Mouse (Mus musculus): ENCODE results near the gene Ikbke. TPM values are rescaled to one million over a fixed set of nuclear protein-coding genes. Genes with fewer than 3 reads are reported as not detected.
A peak's percentile ranks its signal among the peaks of the same experiment; 100 is the strongest.
"Not testable (repeated sequence)": the region's sequence is repeated elsewhere in the genome, so short reads cannot be mapped to it uniquely, and the experiment has no call there.

Gene Ikbke
- total RNA-seq, 1 experiment from 2014 or later: 20.6 TPM

GRCm38 (mm10) chr1:131252516-131253250, 26.7 kb downstream of the Ikbke start:
- ATAC-seq (replicated peaks in 1 of 2; ENCODE audit: insufficient read depth in 1 of 2, low FRiP score in 2 of 2, low TSS enrichment in 1 of 2, low read depth in 1 of 2, poor library complexity in 2 of 2, severe bottlenecking in 2 of 2): not testable (repeated sequence)

DNA sequence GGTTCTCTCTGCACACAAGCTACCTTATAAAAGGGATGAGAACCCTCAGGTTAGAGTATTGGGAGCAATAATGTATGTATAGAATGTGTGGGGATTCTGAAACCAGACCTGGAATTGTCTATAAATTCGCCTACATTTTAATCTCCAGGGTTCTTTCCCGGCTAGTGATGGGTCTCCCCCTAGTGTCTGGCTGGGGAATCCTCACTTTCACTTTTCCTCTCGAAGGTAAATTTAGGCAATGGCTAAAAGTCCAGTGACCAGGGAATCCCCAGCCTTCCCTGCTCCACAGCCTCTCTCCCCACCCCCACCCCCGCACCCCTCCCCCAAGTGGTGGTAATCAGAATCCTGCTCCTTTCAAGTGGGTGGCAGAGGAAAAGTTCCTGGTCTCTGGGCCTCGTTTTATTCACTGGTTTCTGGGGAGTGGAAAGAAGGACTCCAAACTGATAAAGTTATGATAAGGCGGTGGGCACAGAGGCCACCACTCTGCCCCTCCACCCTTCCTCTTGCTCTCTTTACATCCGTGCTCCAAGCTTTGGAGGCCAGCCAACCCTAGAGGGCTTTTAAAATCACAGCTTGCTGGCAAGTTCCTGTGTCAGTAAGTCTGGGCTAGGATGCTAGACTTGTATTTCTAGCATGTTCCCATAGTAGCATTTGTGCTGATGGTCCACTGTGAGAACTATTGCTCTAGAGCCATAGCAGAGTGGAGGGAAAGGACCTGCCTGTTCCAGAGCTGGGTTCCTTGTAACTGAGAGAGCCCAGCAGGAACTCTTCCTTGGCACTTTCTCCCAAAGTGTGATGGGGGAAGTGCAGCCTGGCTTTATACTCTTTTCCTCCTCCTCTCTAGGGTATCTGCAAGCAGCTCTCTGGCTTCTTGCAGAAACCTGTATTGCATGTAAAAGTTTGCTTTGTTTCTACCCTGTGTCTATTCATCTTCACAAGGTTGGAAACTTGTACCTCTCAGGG, 32.7 kb downstream of the Ikbke start:
- peak in 1 of 2 experiments; percentile 50; a peak in 2 of 4 replicates for ATAC-seq (replicated peaks in 1 of 2; ENCODE audit: insufficient read depth in 1 of 2, low FRiP score in 2 of 2, low TSS enrichment in 1 of 2, low read depth in 1 of 2, poor library complexity in 2 of 2, severe bottlenecking in 2 of 2)

DNA sequence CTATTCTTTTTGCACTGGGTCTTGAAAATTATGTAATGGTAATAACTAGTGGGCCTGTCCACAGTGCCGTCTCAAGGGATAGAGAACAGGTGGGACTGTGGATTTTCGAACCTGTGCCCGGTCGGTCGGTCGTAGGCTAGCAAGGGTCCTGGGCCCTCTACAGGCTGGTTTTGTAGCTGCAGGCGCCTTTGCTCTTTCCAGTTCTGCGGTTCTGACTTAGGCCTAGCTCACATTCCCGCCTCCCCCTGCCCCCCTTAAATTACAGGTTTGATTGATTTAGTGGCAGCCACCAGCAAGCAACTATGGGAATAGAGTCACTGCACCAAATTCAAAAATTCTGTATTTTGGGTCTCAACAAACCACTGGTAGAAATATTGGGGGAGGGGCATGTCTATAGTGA, 33.5 kb downstream of the Ikbke start:
- peak; percentile 51 to 57; a peak in 3 of 4 replicates for ATAC-seq (replicated peaks in 1 of 2; ENCODE audit: insufficient read depth in 1 of 2, low FRiP score in 2 of 2, low TSS enrichment in 1 of 2, low read depth in 1 of 2, poor library complexity in 2 of 2, severe bottlenecking in 2 of 2)

- ATAC-seq (replicated peaks in 1 of 2; ENCODE audit: insufficient read depth in 1 of 2, low FRiP score in 2 of 2, low TSS enrichment in 1 of 2, low read depth in 1 of 2, poor library complexity in 2 of 2, severe bottlenecking in 2 of 2): peak in 1 of 2 experiments; percentile 44; a peak in 2 of 4 replicates
Observed at GRCm38 (mm10) chr1:131245089-131245856, 34.1 kb downstream of the Ikbke start, which contains the start of gene Rassf5. TSS of gene Rassf5 (minus strand) at chr1:131245258.

- 0 out of 4 replicates have a peak, but pooled peaks of 1 of the 2 experiments have one; percentile 9 for ATAC-seq (replicated peaks in 1 of 2; ENCODE audit: insufficient read depth in 1 of 2, low FRiP score in 2 of 2, low TSS enrichment in 1 of 2, low read depth in 1 of 2, poor library complexity in 2 of 2, severe bottlenecking in 2 of 2)
Observed at GRCm38 (mm10) chr1:131244536-131245088, 34.8 kb downstream of the Ikbke start.

- no peak for ATAC-seq (replicated peaks in 1 of 2; ENCODE audit: insufficient read depth in 1 of 2, low FRiP score in 2 of 2, low TSS enrichment in 1 of 2, low read depth in 1 of 2, poor library complexity in 2 of 2, severe bottlenecking in 2 of 2)
Observed at GRCm38 (mm10) chr1:131242956-131243355, 36.5 kb downstream of the Ikbke start.

- no peak for ATAC-seq (replicated peaks in 1 of 2; ENCODE audit: insufficient read depth in 1 of 2, low FRiP score in 2 of 2, low TSS enrichment in 1 of 2, low read depth in 1 of 2, poor library complexity in 2 of 2, severe bottlenecking in 2 of 2)
Observed at GRCm38 (mm10) chr1:131239576-131240193, 39.7 kb downstream of the Ikbke start.

GRCm38 (mm10) chr1:131238931-131239381, 40.5 kb downstream of the Ikbke start:
- ATAC-seq (replicated peaks in 1 of 2; ENCODE audit: insufficient read depth in 1 of 2, low FRiP score in 2 of 2, low TSS enrichment in 1 of 2, low read depth in 1 of 2, poor library complexity in 2 of 2, severe bottlenecking in 2 of 2): no peak

GRCm38 (mm10) chr1:131236077-131236476, 43.3 kb downstream of the Ikbke start:
- no peak for ATAC-seq (replicated peaks in 1 of 2; ENCODE audit: insufficient read depth in 1 of 2, low FRiP score in 2 of 2, low TSS enrichment in 1 of 2, low read depth in 1 of 2, poor library complexity in 2 of 2, severe bottlenecking in 2 of 2)

- no peak for ATAC-seq (replicated peaks in 1 of 2; ENCODE audit: insufficient read depth in 1 of 2, low FRiP score in 2 of 2, low TSS enrichment in 1 of 2, low read depth in 1 of 2, poor library complexity in 2 of 2, severe bottlenecking in 2 of 2)
Observed at GRCm38 (mm10) chr1:131233527-131233926, 45.9 kb downstream of the Ikbke start.

GRCm38 (mm10) chr1:131228659-131229058, 50.7 kb downstream of the Ikbke start:
- ATAC-seq (replicated peaks in 1 of 2; ENCODE audit: insufficient read depth in 1 of 2, low FRiP score in 2 of 2, low TSS enrichment in 1 of 2, low read depth in 1 of 2, poor library complexity in 2 of 2, severe bottlenecking in 2 of 2): no peak

DNA sequence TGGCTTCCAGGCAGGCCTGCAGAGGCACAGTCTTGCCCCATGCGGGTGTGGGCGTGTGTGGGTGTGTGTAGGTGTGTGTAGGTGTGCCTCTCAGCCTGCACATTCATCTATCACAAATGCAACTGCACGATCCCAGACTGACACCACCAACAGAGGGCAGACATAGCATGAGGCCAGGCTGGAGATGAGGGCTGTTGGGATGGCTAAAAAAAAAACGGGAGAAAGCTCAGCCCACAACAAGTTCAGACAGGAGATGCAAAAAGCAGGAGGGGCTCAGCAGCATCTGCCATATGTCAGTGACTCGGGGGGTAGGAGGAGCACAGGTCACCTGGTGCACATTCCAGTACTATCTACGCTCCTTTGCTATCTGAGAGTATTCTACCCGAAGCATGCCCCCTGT, 51.2 kb downstream of the Ikbke start:
- no peak for ATAC-seq (replicated peaks in 1 of 2; ENCODE audit: insufficient read depth in 1 of 2, low FRiP score in 2 of 2, low TSS enrichment in 1 of 2, low read depth in 1 of 2, poor library complexity in 2 of 2, severe bottlenecking in 2 of 2)

DNA sequence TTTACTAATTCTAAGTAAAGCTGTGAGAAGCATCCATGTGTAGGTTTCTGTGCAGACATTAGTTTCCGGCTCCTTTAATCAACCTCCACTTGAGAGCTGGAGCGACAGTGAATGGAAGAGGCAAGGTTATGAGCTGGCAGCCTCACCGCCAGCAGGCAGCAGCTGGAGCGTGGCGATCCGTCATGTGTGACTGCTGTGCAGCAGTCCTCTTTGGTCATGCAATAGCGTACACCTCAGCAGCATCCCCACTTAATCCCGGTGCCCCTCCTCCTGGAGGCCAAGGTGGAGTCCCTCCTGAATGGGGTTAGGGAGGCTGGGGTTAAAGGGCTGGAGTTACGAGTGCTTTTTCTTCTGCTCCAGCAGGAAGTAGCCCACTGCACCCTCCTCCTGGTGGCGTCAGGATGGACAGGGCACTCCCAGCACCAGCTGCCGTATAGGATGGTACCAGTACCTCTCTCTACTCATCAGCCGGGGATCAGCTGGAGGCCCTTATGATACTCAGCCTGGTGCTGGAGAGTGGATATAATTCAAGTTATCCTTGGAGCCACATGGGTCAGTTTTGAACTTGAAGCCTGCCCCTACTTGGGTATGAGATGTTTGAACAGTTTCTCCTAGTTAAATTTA, 54.4 kb downstream of the Ikbke start:
- no peak for ATAC-seq (replicated peaks in 1 of 2; ENCODE audit: insufficient read depth in 1 of 2, low FRiP score in 2 of 2, low TSS enrichment in 1 of 2, low read depth in 1 of 2, poor library complexity in 2 of 2, severe bottlenecking in 2 of 2)

GRCm38 (mm10) chr1:131223345-131223744, 56.1 kb downstream of the Ikbke start:
- ATAC-seq (replicated peaks in 1 of 2; ENCODE audit: insufficient read depth in 1 of 2, low FRiP score in 2 of 2, low TSS enrichment in 1 of 2, low read depth in 1 of 2, poor library complexity in 2 of 2, severe bottlenecking in 2 of 2): no peak

GRCm38 (mm10) chr1:131221822-131222590, 57.4 kb downstream of the Ikbke start:
- ATAC-seq (replicated peaks in 1 of 2; ENCODE audit: insufficient read depth in 1 of 2, low FRiP score in 2 of 2, low TSS enrichment in 1 of 2, low read depth in 1 of 2, poor library complexity in 2 of 2, severe bottlenecking in 2 of 2): no peak

DNA sequence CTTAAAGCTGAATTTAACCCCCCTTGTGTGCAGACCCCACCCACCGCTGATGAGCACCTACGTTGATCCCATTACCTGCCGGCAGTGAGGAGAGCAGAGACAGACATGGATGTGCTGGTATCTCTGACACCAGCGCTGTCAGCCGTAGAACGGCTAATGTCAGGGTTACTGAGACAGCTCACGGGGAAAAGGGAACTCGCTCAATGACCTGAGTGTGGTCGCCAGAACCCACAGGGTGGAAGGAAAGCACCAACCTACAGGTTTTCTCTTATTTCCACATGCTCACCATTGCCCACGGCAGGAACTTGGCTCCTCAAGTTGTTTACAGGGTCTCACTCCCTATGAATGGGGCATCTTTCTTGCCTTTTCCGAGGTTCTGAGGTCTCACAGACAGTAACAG, 60.5 kb downstream of the Ikbke start:
- ATAC-seq (replicated peaks in 1 of 2; ENCODE audit: insufficient read depth in 1 of 2, low FRiP score in 2 of 2, low TSS enrichment in 1 of 2, low read depth in 1 of 2, poor library complexity in 2 of 2, severe bottlenecking in 2 of 2): peak; percentile 84 to 94

Data from hematopoietic stem cell, adult 5-6 weeks (primary cell).